Mouse (Mus musculus): ENCODE data around the gene Kcnip2.

The Kcnip2 gene

DNA sequence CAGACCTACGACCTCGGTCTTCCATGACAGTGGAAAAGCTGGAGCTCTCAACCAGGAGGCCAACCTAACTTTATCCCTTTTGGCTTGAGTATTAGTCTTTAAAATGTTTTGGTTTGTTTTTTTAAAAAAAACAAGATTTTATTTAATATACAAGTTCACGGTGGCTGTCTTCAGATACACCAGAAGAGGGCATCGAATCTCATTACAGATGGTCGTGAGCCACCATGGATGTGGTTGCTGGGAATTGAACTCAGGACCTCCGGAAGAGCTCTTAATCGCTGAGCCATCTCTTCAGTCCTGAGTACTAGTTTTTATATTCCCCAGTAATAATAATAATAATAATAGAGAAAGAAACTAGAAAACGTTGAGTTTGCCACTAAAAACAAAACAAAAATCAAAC lies 34.2 kb downstream of the Kcnip2 start:
- no peak for DNase-seq (ENCODE audit: low spot score)

DNA sequence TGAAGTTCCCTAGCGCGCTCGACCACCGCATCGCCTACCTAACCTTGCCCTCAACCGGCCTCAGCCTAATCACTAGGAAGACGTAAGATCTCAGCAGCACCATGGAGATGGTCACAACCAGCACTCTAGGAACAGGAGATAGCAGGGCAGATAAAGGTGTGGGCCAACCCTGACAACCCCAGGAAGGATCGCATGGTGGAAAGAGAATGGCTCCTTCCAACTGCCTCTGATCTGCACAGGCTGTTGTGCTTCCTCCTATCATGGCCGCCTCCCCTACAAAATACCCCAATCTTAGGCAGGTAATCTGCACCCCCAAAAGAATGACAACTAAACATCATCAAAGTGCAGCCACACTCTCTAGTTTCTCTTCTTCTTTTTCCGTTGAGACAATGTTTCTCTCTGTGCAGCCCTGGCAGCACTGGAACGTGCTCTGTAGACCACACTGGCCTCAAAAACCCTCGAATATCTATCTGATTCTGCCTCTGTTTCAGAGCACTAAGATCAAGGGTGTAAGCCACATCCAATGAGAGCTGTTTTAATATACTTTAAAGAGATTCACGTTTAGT lies 35.4 kb downstream of the Kcnip2 start:
- no peak for DNase-seq (ENCODE audit: low spot score)

DNA sequence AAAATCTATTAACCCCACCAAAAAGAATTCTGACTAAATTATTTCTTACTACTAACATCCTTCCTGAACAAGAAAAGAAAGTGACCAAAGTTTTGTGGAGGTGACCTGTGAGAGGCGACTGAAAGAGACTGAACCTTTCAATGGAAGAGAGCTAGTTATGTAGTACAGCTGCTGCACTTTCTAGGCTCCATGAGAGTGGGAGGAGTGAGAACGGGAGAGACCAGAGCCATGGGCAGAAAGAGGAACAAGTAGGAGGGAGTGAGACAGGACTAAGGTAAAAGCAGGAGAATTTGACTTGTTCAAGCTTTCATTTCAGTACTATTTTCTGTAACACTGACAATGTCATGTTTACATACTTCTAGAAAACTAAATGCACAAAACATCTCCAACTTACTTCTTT lies 40.4 kb downstream of the Kcnip2 start:
- DNase-seq (ENCODE audit: low spot score): no peak

DNA sequence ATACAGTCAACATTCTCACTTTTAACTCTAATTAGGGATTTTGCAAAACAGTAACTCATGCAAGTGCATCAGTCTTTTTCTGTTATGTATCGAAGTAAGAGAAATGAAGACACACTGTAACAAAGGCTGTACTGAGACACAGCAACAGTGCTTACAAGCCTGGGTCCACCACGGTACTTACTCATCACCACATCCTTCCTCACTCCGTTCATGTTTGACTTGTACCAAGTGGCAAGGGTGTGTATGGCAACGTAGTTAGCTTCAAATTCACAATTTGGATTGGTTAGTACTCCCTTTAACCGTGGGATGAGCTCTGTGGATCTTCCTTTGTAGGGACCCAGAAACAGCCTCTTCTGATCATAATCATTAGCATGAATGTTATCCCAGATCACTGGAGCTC lies 44.4 kb downstream of the Kcnip2 start:
- DNase-seq (ENCODE audit: low spot score): no peak

DNA sequence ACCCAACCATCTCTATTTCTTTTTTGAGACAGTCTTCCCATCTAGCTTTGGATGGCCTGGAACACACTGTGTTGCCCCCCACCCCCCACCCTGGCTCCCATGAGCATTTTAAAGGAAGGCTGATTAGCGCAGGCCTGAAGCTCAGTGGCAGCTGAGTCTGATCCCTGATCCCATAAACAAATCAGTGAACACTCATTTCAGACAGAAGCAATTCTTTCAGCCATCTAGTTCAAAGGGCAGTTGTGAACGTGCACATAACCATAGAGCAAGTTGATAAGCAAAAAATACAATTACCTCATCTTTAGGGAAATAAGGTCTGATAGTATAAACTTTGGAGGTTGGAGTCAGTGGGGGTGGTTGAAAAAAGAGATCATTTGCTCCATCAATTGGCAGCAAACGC lies 55.1 kb downstream of the Kcnip2 start:
- no peak for DNase-seq (ENCODE audit: low spot score)

DNA sequence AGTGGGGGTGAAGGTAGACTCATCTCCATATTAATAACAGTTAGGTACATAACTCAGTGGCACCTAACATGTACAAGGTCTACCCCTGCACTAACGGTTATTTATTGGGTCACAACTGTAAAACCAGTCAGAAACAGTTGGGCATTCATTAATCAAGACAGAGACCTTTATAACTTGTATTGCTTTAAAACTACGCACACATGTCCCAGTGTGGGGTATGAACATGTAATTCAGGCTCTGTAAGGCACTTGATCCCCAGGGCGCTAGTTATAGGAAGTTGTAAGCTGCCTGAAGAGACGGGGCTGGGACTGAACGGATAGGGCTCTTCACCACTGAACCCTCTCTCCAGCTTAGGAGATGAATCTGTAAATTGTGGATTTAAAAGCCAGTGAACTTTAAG lies 57.2 kb downstream of the Kcnip2 start:
- DNase-seq (ENCODE audit: low spot score): no peak

DNA sequence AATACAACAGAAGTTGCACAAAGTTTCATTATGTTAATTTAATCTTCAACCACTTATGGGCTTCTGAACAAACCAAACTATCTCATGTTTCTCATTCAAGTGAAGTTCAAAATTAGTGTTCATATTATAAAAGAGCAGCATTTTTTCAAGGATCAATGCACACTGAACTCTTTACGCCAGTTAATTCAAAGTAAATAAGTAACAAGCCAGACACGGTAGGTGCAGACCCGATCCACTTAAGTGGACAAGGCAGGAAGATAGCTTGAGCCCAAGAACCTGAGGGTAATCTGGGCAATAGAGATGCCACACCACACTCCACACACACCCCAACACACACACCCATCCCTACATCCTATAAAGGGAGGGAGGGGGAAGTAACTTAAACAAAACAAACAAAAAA lies 62.3 kb downstream of the Kcnip2 start:
- DNase-seq (ENCODE audit: low spot score): no peak

DNA sequence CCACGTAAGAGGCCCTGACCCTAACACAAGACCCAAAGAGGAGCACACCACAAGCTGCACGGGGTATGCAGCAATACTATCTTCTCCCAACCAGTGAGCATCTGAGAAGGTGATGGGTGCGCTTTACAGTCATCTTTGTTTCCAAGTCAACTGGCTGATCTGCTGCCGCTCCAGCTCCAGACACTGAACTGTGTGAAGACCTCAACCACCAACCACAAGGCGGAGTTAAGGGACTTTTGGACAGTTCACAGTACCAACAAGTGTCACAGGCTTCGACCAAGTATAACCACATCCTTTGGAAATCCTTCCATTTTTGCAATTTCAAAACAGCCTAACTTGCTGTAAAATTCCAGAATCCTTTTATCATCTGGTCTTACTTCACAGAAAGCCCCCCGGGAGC lies 64.0 kb downstream of the Kcnip2 start:
- DNase-seq (ENCODE audit: low spot score): no peak

DNA sequence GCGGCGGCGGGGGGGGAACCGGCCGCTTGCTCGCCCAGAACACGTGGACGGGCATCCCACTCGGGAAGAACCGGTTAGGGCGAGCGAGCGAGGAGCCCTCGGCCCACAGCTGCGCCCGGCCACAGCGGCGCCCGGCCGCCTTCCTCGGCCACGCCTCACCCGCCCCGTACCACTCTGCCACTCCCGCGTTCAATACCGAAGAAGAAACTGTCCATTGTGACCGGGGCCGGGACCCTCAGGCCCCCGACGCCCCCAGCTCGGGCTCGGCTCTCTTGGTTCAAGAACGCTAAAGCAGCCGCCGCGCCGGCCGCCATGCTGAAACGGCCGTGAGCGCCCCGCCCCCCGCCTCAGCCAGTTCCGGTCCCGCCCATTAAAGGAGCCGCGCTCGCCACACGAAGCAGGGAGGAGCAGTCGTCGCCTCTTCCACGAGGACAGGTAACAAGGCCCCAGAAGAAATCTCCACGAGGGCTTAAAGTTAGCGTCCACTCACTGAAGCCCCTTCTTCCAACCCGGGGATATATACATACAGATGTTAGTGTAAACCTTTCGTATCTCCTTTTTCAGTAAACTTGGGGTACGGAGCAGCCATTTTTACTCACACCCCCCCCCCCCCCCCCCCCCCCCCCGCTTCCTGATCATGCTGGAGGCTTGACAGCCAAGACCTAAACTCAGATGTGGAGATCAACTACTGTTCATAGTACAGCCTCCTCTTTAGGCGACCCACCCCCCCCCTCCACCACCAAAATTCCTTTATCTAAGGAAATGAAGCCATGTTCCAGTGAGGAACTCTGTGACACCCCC lies 66.4 kb downstream of the Kcnip2 start, which contains the start of gene Npm3:
TSS of gene Npm3 (minus strand) at position 349 of the 801 bp plus-strand sequence.
- peak; percentile 88 for DNase-seq (ENCODE audit: low spot score)

DNA sequence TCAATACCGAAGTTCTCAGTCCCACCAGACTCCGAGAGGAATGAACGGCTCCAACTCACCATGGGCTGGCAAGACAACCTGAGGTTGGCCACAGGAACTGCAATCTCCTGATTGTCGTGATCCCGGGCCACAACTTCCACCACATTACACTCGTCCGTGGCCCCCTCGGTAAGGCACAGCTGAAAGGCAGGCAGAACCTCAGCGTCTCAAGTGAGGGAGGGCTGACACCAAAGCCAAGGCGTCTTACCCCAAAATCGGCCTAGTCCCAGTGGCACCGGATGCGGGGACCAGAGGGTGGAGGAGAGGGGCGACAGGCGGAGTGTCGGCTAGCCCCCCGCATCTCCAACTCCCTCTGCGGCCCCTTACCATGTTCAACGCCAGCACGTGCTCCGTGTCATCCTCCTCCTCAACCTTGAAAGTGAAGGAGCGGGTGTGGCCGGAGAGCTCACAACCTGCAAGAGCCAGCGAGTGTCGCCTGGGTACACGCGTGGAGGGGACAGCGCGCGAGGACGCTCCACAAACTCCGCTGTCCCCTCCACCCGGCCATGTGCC lies 67.1 kb downstream of the Kcnip2 start:
- DNase-seq (ENCODE audit: low spot score): no peak

DNA sequence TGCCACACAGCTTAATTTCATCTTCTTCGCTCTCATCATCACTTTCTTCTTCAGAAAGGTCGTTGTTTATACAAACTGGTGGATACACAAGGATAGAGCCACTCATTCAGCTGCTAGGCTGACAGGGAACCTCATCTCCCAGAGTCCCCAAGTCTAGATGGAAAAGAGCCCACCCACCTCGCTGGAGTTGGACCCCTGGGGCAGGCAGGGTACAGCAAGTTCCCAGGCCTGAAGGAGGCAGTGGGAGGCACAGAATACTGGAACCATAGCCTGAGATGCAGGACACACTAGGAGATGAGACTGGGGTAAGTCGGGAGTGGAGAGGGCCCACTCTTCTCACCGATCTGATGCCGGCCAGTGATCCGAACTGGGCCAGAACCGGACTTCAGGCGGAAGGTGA lies 67.7 kb downstream of the Kcnip2 start:
- no peak for DNase-seq (ENCODE audit: low spot score)

DNA sequence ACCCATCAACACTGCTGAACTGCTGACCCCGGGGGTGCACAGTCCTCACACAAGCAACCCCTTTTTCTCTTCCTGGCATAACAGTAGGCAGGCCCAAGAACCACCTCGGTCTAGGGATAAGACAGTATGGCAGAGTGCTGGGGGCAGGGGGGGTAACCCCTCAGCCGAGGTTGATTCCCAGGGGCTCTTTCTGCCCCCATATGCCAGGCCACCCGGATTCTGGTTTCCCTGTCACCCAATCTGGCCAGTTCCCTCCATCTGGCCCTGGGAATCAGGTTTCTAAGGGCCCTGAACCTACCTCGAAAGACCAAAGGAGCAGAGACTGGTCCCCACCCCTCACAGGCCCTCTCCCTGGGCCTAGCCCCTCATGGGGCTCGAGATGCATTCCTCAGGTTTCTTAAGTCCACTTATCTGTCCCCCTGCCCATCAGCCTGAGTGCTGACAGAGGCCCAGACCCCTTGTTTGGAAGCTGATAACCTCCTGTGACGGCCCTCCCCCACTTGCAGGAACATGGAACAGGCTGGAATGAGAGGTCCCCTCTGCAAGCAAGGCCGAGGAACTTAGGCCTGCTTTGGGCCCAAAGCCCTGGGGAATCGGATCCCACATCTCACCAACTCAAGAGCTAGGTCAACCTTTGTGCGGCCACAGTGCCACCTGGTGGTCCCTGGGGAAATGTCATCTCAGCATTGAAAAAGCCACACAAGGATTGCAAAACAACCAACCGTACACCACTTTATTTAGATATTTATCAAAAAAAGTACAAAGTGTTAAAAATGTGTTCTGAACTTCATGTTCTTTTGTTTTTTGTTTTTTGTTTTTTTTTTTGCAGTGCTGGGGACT lies 68.6 kb downstream of the Kcnip2 start:
- peak; percentile 87 for DNase-seq (ENCODE audit: low spot score)

DNA sequence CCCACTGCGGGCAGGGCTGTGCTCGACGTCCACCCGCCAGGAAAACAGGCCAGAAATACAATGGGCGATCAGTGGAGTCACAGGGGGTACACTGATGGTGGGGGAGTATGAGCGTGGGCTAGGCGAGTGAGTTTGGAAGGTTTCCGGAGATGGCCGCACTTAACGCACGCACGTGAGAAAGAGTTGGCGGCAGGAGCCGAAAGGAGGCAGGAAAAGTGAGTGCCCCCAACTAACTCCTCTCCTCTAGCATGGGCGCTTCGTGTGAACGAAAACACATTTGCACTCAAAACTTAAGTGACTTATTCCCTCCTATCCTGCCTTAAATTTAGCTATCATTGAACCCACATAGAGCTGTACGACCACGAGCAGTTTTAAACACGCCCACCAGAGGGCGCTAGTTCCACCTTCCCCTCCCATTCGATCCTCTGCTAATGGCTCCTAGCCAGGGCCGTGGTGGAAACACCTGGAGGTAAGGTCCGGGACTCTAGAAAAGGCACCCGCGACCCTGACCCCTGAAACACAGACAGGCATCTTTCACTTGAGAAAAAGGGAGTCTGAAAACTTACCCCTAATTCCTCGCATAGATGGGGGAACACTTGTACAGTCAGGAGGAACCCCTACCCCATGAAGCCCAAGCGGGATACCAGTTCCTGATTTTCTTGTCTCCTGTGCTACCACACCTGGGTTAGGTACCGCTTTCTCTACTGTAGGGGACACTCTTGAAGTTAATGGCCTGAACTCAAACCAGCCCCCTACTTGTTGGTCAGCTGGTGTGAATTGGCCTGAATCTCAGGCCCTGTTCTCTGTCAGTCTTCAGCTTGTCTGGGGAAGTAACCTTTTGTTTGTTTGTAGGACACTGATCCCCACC lies 69.5 kb downstream of the Kcnip2 start:
- peak; percentile 80 for DNase-seq (ENCODE audit: low spot score)

DNA sequence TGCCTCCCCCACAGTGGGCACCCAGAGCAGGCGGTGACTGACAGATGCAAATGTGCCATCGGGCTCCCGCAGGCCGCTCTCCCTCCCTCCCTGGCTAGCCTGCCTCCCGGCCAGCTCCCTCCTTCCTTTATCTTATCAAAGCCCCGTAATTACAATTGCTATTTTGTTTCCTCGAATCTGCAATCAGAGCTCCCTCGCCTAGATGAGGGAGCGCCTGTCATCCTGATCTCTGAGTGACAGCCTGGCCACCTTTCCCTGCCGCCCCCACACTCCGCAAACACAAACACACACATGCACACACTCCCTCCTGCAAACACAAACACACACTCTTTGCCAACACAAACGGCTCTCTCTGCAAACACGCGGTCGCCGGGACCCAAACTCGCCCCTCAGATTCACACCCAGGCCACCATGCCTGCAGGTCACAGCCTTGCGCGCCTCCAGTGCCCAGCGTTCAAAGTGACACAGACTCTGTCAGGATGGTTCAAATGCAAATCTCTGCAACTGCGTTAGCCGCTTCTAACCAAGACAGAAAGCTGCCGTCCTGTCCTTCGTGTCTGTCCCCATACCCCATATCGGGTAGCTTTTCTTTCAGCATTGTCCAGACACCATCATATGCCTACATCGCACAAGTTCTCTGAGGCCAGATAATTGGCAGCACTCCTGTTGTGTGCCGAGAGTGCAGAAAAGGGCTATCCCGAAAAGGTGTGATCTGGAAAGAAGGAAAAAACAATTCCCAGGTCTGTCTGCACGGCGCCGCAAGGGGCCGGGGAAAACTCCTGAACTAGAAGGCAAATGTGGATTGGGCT lies 70.3 kb downstream of the Kcnip2 start:
- no peak for DNase-seq (ENCODE audit: low spot score)

DNA sequence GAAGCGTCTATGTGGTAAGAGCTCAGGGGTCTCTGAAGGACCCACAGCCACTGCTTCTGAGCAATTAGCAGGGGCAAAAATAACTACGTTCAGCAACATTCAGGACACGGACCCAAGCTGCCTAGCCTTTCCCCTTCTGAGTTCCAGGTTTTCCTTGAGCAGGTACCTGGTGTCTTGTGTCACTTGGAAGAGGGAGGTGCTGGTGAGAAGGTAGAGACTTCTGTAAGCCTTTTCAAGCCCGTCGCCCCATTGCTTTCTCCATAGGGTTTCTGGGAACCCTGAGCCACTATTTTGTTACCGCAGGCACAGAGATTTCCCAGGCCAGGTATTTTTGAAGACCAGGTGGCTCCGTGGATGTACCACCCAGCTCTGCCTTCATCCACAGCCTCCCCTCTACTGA lies 72.2 kb downstream of the Kcnip2 start:
- no peak for DNase-seq (ENCODE audit: low spot score)

DNA sequence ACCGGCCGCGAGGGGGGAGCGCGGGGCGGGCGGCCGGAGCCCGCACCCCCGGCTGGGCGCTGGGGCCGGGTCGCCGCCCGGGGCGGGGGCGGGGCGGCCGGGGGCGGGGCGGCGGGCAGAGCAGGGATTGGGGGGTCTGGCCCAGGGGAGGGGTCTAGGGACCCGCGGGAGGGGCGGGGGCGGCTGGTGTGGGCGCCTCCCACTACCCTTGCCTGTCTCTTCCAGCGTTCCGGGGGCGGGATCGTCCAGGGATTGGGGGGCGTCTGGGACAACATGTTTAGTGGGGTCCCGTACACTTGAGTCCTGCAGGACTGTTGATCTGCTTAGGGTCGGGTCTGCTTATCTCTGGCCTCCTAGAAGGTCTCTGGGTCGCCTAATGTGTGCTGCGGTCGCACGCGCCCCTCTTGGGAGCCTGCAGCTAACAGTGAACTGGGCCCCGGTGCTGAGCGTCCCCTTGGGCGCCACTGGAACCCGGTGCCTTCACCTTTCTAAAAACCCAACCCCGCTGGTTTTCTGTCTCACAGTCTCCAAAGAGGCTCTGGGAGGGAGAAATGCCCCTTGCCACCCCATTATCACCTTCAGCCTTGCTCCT lies 72.8 kb downstream of the Kcnip2 start:
- DNase-seq (ENCODE audit: low spot score): no peak

DNA sequence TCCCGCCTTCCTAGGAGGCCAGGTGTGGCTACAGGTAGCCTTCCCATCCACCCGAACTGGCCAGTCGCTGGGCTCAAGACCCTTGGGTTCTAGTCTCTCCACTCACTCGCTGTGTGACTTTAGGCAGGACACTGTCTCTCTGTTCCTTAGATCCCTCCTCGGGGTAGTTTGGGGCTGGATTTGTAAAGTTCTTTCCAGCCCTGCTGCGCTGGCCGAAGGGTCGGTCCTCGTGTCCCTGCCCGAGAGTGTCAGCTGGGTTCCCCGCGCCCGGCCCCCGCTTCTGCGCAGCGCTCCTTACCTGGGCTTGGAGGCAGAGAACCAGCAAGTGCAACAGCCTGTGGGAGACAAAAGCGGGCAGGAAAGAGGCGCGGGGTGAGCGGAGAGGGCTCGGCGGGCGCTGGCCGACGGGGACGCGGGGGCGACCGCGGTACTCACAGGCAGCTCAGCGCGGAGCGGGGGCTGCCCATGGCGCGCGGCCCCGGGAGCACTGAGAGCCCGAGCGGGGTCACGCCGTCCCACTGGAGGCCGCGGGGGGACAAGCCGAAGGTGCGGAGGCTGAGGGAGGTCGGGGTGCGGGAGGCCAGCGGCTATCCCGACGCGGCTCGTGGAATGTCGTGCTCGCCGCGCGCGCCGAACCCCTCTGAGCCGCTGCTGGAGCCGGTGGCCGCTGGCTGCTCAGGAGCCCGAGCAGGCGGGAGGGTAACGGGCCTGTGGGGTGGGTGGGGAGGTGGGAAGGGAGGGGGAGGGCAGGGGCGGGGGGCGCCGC lies 73.5 kb downstream of the Kcnip2 start, which contains the start of gene Fgf8:
TSS of gene Fgf8 (minus strand) at position 698 of the 766 bp plus-strand sequence.
- no peak for DNase-seq (ENCODE audit: low spot score)
